Comparison of ENCODE assay signal across 13 mouse cellular contexts in genomic region chr2:124747119-124747518, GRCm38 (mm10).
"Had no signal": no experiment of that assay in that cellular context is flagged by ENCODE, and none has a peak within 500 bp of the region (broad histone marks: within the 10 kb centered on the region; RNA-seq: fewer than 3 reads in every experiment).

No protein-coding gene starts in this region.

- H3K9me3 ChIP-seq: limb, embryonic 10.5 days; liver, embryonic 12.5 days; liver, embryonic 15.5 days; lung, embryonic 15.5 days; midbrain, embryonic 10.5 days had no signal

- H3K4me3 ChIP-seq: limb, embryonic 10.5 days; limb, embryonic 13.5 days; liver, embryonic 12.5 days; liver, embryonic 15.5 days; lung, embryonic 15.5 days; megakaryocyte, embryonic 14.5 days; midbrain, embryonic 10.5 days; midbrain, embryonic 13.5 days had no signal

- ATAC-seq: liver, embryonic 12.5 days; midbrain, embryonic 13.5 days had no signal

- DNase-seq: kidney, adult 9 months; liver; thymus, adult 2 months; thymus, postnatal 14 days; thymus, postnatal 4 days had no signal

- H3K9ac ChIP-seq: limb, embryonic 13.5 days; liver, embryonic 12.5 days; liver, embryonic 15.5 days; lung, embryonic 15.5 days; midbrain, embryonic 13.5 days had no signal

- H3K4me2 ChIP-seq: limb, embryonic 13.5 days; liver, embryonic 12.5 days; liver, embryonic 15.5 days; lung, embryonic 15.5 days; midbrain, embryonic 13.5 days had no signal

- H3K4me1 ChIP-seq: limb, embryonic 10.5 days; limb, embryonic 13.5 days; liver, embryonic 12.5 days; liver, embryonic 15.5 days; midbrain, embryonic 10.5 days; midbrain, embryonic 13.5 days had no signal

- H3K27me3 ChIP-seq: limb, embryonic 13.5 days; liver, embryonic 12.5 days; liver, embryonic 15.5 days; lung, embryonic 15.5 days; megakaryocyte, embryonic 14.5 days; midbrain, embryonic 13.5 days had no signal

- H3K27ac ChIP-seq: limb, embryonic 10.5 days; limb, embryonic 13.5 days; liver, embryonic 12.5 days; liver, embryonic 15.5 days; lung, embryonic 15.5 days; midbrain, embryonic 10.5 days; midbrain, embryonic 13.5 days had no signal

- H3K36me3 ChIP-seq: limb, embryonic 10.5 days; limb, embryonic 13.5 days; liver, embryonic 12.5 days; liver, embryonic 15.5 days; lung, embryonic 15.5 days; midbrain, embryonic 10.5 days; midbrain, embryonic 13.5 days had no signal
